Mouse (Mus musculus) regulatory T cell (primary cell): ENCODE data around the gene Aurkb.

Experiments
- in situ Hi-C: fragments of 300-600 bp; cut with MboI, MseI; formaldehyde crosslinking; loops from one replicate; pipeline ENCODE4 v1.15.1; 2025; ENCODE audit warnings: high pct_unique_total_duplicates

Aurkb gene

DNA sequence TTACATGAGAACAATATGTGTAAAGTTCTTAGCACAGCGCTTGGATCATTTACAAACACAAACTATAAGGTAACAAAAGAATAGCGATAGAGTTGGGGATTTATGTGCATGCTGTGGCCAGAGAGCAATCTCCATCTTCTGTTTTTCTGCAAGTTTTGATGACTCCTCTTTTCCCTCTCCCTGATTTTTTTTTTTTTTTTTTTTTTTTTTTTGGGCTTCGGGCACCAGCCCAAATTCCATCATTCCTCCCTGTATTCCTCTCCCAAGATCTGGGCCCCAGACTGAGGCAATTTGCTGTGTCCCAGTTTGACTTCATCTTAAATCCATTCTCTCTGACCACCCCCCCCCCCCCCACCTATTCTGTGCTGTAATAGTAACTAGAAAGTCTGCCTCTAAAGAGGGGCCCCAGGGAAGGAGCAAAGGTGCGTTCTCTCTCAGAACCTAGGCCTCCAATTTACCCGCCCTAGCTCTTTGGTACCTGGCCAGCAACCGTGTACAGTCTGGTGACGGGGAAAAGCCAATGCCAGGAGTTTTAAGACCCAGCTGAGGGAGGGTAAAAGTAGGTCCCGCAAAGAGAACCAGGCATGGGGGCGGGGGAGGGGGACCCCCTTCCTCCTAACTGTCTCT lies 51.0 kb downstream of the Aurkb start:
- in situ Hi-C loops: loop anchor here (5.0 to 10.0 kb wide), 2 partner anchors 898 to 1341 kb away; partner anchors contain the start of genes Gabarap and Phf23

DNA sequence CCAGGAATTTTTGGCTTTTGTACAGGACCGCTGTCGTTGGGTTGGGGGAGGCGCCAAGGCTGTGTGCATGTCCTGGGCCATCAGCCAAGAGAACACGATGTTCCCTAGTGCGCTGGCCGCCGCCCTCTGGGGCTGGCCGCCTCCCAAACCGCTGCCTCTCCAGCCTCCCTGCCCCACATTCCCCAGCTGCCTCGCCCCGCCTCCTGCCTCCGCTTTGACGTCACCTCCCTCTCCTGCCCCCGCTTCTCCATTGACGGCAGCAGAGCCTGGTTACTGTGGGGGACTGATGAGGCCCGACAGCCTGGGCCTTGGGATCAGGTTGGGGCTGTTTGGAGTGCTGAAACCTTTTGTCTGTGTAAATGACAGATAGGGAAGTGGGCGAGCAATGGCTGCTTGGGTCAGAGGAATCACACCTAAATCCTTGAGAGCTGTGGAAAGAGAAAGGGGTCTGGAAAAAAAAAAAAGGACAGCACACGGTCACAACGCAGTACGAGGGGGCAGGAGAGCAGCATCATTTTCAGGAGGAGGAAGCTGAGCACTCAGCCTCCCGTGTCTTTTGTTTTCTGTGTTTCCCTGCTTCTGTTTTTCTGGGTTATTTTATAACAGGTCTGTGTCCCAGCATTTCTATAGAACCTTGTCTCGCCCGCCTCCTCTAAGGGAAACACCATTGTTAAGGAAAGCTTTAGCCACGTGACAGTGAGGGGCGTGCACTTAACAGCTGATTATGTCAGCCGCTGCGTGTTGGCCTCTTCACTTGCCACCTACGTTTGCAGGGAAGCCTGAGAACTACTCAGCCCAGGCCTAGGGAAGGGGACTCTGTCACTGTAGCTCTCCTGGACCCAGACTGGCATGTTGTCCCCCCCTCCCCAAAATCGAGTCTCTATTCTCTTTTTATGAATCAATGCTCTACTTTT lies 51.8 kb downstream of the Aurkb start:
- in situ Hi-C loops: loop anchor here (5.0 to 10.0 kb wide), 2 partner anchors 898 to 1340 kb away; partner anchors contain the start of genes Gabarap and Phf23

DNA sequence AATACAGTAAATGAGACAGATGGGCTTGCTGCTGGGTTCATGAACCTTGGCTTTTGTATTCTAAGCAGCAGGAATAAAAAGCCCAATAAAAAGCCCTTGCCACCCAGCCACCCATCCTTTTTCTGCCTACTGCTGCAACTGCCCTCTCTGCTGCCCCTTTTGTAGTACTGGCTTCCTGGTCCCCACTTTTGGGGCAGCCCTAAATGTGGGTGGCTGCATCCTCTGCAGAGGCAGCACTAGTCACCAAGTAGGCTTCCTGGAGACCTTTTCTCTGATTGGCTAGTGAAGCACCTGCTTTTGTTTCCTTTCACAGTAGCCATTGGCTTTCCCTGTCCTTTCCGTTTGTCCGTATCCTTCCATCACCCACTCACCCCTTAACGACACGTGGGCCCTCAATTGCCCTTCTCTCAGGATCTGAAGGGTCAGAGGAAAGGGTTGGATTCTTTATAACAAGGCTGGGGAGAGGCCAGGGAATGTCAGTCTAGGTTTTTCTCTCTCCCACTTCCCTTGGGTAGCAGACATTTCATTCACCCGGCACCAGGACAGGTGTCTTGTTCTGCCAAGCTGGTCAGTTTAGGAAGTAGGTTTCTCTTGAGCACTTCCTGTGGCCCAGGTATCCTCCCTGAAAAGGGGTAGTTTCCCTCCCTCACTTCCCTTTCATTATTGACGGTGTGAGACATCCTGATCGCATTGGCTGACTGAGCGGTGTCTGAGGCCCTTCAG lies 52.8 kb downstream of the Aurkb start:
- in situ Hi-C loops: loop anchor here (5.0 to 10.0 kb wide), 2 partner anchors 897 to 1339 kb away; partner anchors contain the start of genes Gabarap and Phf23

DNA sequence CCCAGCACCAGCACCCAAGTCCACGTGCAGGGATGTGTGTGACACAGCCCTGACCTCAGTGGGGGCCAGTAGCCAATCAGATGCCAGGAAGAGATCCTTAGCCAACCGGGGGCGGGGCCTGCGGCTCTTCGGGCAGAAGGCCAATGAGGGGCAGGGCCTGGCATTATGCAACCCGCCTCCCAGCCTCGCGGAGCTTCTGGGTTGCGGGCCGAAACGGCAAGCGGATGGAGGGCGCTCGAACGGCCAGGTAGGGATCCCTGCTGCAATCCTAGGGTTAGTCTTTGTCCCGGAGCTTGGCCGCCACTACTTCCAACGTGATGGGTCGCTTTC lies 53.3 kb downstream of the Aurkb start:
- in situ Hi-C loops: loop anchor here (5.0 to 10.0 kb wide), 2 partner anchors 896 to 1339 kb away; partner anchors contain the start of genes Gabarap and Phf23

DNA sequence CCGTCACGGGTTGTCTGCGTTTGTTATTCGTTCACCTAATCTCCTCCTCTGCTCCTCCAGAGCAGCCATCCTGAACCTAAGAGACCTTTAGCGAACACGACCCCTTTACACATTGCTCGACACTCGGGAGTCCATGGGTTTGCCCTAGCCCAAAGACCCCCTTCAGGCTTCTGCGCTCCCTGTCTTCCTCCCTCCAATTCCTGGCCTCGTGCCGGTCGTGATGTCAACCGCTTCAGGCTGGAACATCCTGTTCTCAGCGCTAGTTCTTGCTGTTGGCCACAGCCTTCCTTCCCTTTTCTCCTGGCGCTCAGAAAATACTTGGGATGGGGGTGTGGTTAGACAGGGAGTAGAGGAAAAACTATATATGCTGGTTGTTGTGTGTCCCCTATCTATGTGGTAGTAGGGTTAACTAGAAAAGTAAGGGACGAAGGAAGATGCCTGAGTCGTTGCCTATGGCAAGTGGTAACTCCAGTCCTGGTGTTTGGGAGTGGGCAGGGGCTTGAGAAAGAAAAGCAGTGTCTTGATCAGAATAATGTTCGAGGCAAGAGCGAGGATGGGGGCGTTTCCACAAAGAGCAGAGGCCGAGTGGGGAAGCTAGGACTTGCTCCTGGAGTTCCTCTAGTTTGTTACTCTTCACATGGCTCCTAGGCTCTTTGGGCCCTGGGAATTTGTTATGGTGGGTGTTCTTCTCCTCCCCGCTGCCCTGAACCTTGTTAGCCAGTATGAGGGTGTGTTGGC lies 53.9 kb downstream of the Aurkb start:
- in situ Hi-C loops: loop anchor here (5.0 to 10.0 kb wide), 2 partner anchors 895 to 1338 kb away; partner anchors contain the start of genes Gabarap and Phf23

DNA sequence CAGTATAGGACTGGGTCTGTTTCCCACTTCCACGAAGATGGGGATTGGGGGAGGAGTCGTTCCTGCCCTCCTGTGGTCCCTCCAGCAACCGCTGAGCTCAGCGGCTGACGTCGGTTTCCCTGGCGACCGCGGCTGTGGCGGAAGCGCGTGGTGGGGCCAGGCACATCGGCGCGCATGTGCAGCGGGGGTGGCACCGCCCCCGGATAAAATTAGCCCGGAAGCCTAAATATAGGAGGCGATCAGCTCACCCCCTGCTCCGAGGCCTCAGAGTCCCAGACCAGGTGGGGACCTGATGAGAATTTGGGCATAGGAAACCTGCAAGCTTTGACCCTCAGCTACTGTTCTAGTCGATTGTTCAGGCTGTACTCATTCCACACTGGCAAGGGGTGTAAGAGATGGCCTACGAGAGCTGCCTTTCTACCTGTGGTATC lies 54.5 kb downstream of the Aurkb start:
- in situ Hi-C loops: loop anchor here (5.0 to 10.0 kb wide), 2 partner anchors 895 to 1337 kb away; partner anchors contain the start of genes Gabarap and Phf23

DNA sequence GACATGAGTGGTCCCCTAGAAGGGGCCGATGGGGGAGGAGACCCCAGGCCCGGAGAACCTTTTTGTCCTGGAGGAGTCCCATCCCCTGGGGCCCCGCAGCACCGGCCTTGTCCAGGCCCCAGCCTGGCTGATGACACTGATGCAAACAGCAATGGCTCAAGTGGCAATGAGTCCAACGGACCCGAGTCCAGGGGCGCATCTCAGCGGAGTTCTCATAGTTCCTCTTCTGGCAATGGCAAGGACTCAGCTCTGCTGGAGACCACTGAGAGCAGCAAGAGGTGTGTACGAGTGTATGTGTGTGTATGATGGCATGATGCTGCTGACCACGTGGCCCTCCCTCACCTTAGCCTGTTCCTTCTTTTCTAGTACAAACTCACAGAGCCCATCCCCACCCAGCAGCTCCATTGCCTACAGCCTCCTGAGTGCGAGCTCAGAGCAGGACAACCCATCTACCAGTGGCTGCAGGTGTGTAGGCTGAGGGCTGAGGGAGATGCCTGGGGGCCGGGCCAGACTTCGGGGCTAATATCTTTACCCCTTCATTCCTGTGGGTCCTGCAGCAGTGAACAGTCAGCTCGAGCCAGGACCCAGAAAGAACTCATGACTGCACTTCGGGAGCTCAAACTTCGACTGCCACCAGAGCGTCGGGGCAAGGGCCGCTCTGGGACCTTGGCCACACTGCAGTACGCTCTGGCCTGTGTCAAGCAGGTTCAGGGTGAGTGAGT lies 55.4 kb downstream of the Aurkb start:
- in situ Hi-C loops: no loop called here
